Mouse (Mus musculus) c-Kit-negative CD71-positive TER-119-positive erythroid progenitor cells, embryonic 14.5 days (primary cell): ENCODE data around the gene Padi3.

ENCODE experiments used
- DNase-seq: peaks from one replicate; pipeline ENCODE4 v3.0.0-alpha.2; 2013; ENCODE audit warnings: low read depth, low spot score

Padi3 gene

DNA sequence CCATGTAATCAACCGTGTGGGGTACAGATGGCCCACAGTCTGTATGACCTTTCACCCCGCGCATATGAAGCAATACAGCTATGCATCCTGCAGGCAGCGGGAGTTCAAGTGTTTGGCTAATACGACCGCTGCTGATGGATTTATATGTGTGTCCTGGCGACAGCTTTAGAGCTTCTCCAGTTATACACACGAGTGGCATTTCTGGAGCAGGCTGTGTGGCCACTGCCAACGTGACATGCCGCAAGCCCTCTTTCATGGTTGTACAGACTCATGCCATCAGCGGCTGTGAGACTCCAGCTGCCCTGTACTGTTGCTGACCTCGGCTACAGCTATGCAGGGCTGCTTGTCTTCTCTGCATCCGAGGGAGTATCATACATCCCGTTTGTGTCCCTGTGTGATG lies 29.9 kb downstream of the Padi3 start:
- no peak for DNase-seq

DNA sequence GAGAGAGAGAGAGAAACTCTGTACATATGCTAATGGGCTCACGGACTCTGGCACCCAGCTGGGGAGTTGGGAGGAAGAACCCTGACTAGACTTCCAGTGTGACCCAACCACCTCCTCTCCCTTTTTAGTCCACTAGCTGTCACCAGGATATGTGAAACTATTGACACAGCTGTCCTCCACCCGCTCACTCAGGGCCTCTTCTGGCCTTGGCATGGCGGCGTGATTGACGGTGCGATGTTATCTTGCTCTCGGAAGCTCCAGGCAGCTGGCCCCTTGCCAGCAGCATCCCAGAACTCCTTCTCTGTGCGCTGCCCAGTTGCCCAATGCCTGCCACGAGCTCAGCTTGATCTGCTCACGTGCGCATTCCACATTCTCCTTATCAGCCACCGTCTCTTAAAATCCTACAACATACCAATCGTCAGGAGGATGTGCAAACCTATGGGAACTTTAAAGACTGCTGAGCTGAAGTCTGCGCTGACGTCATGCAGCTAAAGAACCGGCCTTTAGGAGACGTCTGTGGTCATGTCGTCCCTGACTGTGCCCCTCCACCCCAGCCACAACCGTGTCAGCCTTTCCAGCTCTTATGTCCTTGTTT lies 30.5 kb downstream of the Padi3 start:
- no peak for DNase-seq

DNA sequence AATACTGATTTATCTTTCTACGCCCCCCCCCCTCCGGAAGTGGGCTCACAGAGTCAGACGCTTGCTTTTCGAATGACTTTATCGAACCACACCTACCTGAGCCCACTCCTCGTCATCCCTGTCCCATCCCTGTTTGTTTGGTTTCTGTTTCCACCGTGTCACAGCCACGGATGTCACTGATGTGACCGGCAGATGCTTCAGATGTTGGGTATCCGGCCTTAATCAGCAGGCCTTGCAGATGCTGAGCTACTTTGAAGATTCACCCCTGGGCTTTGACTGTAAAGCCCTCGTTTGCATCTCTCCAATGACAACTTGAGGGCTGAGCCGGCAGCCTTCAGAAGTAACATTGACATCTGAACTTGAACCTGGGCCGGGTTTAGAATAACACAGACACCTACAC lies 33.8 kb downstream of the Padi3 start:
- DNase-seq: no peak

- no peak for DNase-seq
These were observed 34.6 kb downstream of the Padi3 start for GRCm38 (mm10) chr4:140775876-140776275.

DNA sequence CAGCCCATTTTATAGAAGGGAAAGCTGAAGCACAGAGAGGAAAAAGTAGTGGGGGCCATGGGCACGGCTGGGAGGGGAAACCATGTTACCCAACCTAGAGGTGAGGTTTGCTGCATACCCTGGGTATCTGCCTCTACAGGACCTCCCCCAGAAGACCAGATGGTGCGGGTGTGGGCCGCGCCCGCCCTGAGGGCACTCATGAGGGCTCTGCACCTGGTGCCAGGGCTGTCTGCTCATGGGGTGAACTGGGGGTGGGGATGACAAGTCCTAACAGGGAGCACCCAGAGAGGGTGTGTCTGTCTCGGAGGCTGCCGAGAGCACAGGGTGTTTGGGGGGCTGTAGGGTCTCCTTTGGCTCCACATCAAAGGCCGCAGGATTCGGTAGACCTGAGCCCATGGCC lies 35.6 kb downstream of the Padi3 start:
- DNase-seq: no peak

GRCm38 (mm10) chr4:140774025-140774800 lies 36.2 kb downstream of the Padi3 start, which contains the start of gene Padi4:
Padi4 (minus strand) TSS chr4:140774236.
- DNase-seq: no peak

GRCm38 (mm10) chr4:140771091-140771490 lies 39.4 kb downstream of the Padi3 start:
- DNase-seq: no peak

DNA sequence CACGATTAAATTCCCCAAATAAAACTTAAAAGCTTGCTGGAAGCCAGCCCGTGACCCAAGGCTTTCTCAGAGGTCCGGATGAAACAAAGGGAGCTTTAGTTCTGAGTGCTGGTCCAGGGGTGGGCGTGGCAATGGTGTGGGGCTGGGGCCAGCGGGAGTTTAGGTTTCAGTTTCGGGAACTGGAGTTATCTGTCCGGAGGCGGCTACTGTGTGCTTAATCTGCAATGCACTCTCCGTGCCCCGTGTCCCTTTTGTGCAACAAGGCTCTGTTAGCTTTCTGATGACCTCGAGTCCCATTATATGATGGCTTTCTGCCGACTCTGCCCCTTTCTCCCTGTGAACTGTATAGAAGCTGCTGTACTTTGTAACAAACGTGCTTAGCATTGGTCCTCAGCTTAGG lies 40.0 kb downstream of the Padi3 start:
- DNase-seq: no peak

- DNase-seq: no peak
These were observed 41.5 kb downstream of the Padi3 start for GRCm38 (mm10) chr4:140768973-140769372.

DNA sequence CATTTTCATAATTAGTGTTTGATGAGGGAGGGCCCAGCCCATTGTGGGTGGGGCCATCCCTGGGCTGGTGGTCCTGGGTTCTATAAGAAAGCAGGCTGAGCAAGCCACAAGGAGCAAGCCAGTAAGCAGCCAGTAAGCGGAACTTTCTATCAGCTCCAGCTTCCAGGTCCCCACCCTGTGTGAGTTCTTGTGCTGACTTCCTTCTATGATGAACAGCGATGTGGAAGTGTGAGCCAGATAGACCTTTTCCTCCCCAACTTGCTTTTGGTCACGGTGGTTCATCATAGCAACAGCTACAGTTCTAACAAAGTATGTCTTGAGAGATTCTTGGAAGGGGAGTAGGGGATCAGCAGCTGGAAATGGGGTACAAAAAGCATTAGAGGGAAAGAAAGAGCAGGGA lies 44.5 kb downstream of the Padi3 start:
- DNase-seq: no peak

GRCm38 (mm10) chr4:140763158-140763557 lies 47.3 kb downstream of the Padi3 start:
- peak; percentile 40 for DNase-seq

GRCm38 (mm10) chr4:140761601-140762000 lies 48.8 kb downstream of the Padi3 start:
- DNase-seq: no peak

- DNase-seq: no peak
These were observed 54.6 kb downstream of the Padi3 start for GRCm38 (mm10) chr4:140755811-140756210.

DNA sequence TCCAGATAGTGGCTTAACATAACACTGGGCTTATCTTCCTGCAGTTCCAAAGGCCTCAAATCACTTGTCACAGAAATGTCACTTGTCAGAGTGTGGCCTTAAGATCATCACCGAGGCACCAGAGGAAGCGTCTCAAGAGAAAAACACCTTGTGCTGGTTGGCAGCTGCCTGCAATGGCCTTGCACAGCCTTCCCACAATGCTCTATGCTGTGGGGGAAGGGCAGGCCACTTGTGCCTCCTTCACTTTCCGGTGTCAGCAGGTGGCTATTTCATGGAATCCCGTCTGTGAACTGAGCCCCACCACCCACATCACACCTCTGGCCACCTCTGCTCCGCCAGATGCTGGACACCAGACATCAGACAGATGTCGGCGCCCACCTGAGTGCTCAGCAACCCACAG lies 57.1 kb downstream of the Padi3 start:
- no peak for DNase-seq

DNA sequence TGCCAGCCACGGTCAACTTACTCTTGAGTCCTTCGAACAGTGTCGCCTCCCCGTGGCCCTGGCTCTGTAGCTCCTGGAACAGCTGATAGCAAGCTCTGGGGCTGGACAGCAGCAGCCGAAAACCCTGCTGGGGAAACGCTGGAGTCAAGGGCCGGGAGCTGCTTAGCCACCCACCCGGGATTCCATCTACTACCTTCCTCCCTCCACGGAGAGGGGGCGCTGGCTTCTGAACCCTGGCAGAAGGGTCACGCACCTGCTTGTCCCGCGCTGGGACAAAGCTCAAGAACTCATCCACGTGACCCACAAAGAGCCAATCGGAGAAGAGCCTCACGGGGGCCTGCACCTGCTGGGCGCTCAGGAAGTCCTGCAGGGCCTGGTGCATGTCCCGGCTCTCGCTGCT lies 60.1 kb downstream of the Padi3 start:
- DNase-seq: no peak

GRCm38 (mm10) chr4:140747978-140748377 lies 62.5 kb downstream of the Padi3 start:
- DNase-seq: no peak

GRCm38 (mm10) chr4:140744654-140745053 lies 65.8 kb downstream of the Padi3 start:
- peak; percentile 21 for DNase-seq

- DNase-seq: no peak
These were observed 67.4 kb downstream of the Padi3 start for GRCm38 (mm10) chr4:140743086-140743485.

- no peak for DNase-seq
These were observed 67.9 kb downstream of the Padi3 start, which contains the start of gene Padi6 for GRCm38 (mm10) chr4:140742543-140742942. Padi6 (minus strand) TSS chr4:140742643.

DNA sequence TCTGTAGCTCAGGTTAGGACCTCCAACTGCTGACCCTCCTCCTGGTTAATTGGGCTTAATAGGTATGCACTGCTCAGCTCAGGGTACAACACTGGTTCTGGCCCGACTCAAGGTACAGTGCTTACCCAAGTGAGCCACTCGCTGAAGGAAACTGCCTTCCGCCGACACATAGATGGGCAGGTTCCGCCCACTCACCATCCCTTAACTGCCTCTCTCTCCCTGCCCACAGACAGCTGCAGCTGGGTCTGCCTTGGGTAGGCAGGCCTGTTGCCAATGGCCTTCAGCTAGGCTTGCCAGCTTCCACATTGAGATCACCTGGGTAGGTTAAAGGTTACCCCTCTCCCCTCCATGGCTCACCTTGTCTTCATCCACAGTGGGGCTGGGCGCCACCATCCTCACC lies 69.0 kb downstream of the Padi3 start:
- DNase-seq: no peak

GRCm38 (mm10) chr4:140740655-140741054 lies 69.8 kb downstream of the Padi3 start:
- no peak for DNase-seq
